Comparison of ENCODE assay signal across 22 mouse cellular contexts in genomic region chr17:83451367-83451766, GRCm38 (mm10).
DNase-seq lines count a peak whose midpoint lies in the region; ATAC-seq lines count a peak whose summit lies in the region.
"Had no signal": no experiment of that assay in that cellular context is flagged by ENCODE, and none has a peak within 500 bp of the region (broad histone marks: within the 10 kb centered on the region; RNA-seq: fewer than 3 reads in every experiment).

No protein-coding gene starts in this region.

- H3K36me3 ChIP-seq in neural tube, embryonic 15.5 days: peaks cover 30% of the 10 kb centered on the region

- no peak overlapping the region for H3K9ac ChIP-seq in neural tube, embryonic 15.5 days (replicated peaks)
- H3K9ac ChIP-seq: embryonic facial prominence, embryonic 12.5 days; forebrain, embryonic 12.5 days; forebrain, postnatal 0 days; hindbrain, embryonic 13.5 days had no signal

- peak; percentile 26; the same call in 1 of the 2 replicates for ATAC-seq in cerebellum, adult (ENCODE audit: insufficient number of reproducible peaks, low FRiP score, low TSS enrichment)
- no peak for ATAC-seq in neural tube, embryonic 15.5 days (ENCODE audit: low FRiP score)
- ATAC-seq: CD4-positive, CD25-positive, alpha-beta regulatory T cell, adult 4 months; hindbrain, postnatal 0 days had no signal

- no peaks in the 10 kb centered on the region for H3K4me1 ChIP-seq in neural tube, embryonic 15.5 days
- H3K4me1 ChIP-seq: embryonic facial prominence, embryonic 12.5 days; forebrain, embryonic 12.5 days; heart, embryonic 10.5 days; hindbrain, embryonic 13.5 days had no signal

- H3K9me3 ChIP-seq in neural tube, embryonic 15.5 days (replicated peaks): no peaks in the 10 kb centered on the region
- H3K9me3 ChIP-seq: embryonic facial prominence, embryonic 12.5 days; forebrain, embryonic 12.5 days; G1E; heart, embryonic 10.5 days; hindbrain, embryonic 13.5 days had no signal

- WGBS in neural tube, embryonic 15.5 days: 88% methylated on average over 8 of the region's 8 CpGs

- no peak overlapping the region for H3K4me2 ChIP-seq in neural tube, embryonic 15.5 days
- H3K4me2 ChIP-seq: embryonic facial prominence, embryonic 12.5 days; forebrain, embryonic 12.5 days; hindbrain, embryonic 13.5 days had no signal

- H3K27me3 ChIP-seq in neural tube, embryonic 15.5 days (replicated peaks): no peaks in the 10 kb centered on the region
- H3K27me3 ChIP-seq: embryonic facial prominence, embryonic 12.5 days; forebrain, embryonic 12.5 days; hindbrain, embryonic 13.5 days had no signal

- DNase-seq in cerebellum, postnatal 4 days (ENCODE audit: low spot score in 2 of 2): no peak
- peak; percentile 8 for DNase-seq in cerebellum, adult 11-12 months
- peak; percentile 18 for DNase-seq in cerebellum, adult 9-10 months
- peak; percentile 13 for DNase-seq in cerebellum, postnatal 36 days
- DNase-seq in kidney, postnatal 25 days: no peak
- DNase-seq: adrenal gland, postnatal 10 days; B cell, adult 2 months; gastrocnemius, adult 2 months; gastrocnemius, postnatal 36 days; heart, adult 18-20 months; heart, postnatal 10 days; kidney, adult 11 months had no signal

- no peak overlapping the region for H3K27ac ChIP-seq in neural tube, embryonic 15.5 days (replicated peaks)
- H3K27ac ChIP-seq: embryonic facial prominence, embryonic 12.5 days; forebrain, embryonic 12.5 days; gastrocnemius, adult 2 months; heart, embryonic 10.5 days; hindbrain, embryonic 13.5 days; hindbrain, postnatal 0 days had no signal

- H3K4me3 ChIP-seq in neural tube, embryonic 15.5 days (replicated peaks): no peak overlapping the region
- H3K4me3 ChIP-seq: embryonic facial prominence, embryonic 12.5 days; forebrain, embryonic 12.5 days; gastrocnemius, adult 2 months; heart, embryonic 10.5 days; hindbrain, embryonic 13.5 days had no signal

Comparison
In these comparisons a context has a peak if more than half of its experiments do, and no peak if none do; other contexts are left out.
1. DNase-seq: peak in cerebellum, adult 11-12 months (single experiment), cerebellum, adult 9-10 months (single experiment) and cerebellum, postnatal 36 days (2 of 2); none in cerebellum, postnatal 4 days (0 of 2) and kidney, postnatal 25 days (0 of 2).